Mouse (Mus musculus) cerebellum, adult 9-11 months (tissue): ENCODE measurements around the gene Cers2.
"Not testable (repeated sequence)": the region's sequence is repeated elsewhere in the genome, so short reads cannot be mapped to it uniquely, and the experiment has no call there.

ENCODE experiments used
- DNase-seq: peaks from one replicate; pipeline ENCODE4 v3.0.0; 2022

The Cers2 gene

DNA sequence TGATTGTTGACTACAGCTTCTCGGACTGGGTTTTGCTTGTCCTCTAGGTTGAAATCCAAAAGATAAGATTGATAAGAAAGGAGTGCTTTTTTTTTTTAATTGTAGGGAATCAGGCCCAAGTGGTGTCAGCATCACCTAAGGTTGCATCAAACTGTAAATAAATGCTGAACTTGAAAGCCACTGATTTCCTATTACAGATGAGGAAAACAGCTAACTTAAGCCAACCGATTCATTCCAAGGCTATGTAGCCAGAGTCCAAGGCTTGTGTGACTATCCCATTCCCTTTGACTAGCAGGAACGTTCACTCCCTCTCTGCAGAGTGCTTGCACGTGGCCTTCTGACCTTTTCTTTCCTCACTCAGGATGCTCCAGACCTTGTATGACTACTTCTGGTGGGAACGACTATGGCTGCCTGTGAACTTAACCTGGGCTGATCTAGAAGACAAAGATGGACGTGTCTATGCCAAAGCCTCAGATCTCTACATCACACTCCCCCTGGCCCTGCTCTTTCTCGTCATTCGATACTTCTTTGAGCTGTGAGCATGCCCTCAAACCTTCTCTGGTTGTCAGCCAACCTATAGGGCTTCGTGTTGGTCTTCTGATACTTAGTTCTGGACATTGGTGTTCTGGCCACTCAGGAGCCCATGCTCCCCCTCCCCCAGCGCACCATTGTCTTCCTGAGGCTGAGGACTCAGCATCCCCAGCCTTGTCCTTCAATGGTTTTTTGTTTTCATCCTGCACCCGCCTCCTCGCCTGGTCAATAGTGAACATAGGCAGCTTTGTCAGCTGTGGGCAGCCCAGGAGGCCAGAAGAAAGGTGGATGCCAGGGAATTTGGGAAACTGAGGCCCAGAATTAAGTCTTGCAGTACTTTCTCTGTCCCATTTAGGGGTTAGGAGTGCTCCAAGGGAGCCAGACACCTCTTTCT is 5.4 kb downstream of the Cers2 start:
- DNase-seq: no peak

DNA sequence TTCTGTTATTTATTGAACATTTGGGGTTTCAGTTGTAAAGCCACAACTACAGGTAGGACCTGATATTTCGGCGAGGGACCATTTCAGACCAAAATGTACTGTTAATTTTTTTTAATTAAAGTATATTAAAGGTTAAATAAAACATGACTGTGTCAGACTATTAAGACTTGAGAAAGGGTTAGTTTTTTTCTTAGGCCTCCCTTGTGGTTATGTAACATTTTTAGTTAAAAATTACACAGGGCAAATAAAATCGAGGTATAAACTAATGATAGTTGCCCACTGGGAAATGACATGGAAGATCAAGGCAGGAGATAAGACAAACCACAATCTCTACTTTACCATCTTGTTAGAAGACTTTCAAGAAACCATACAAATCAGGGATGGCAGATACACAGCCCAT is 8.8 kb downstream of the Cers2 start:
- DNase-seq: no peak

DNA sequence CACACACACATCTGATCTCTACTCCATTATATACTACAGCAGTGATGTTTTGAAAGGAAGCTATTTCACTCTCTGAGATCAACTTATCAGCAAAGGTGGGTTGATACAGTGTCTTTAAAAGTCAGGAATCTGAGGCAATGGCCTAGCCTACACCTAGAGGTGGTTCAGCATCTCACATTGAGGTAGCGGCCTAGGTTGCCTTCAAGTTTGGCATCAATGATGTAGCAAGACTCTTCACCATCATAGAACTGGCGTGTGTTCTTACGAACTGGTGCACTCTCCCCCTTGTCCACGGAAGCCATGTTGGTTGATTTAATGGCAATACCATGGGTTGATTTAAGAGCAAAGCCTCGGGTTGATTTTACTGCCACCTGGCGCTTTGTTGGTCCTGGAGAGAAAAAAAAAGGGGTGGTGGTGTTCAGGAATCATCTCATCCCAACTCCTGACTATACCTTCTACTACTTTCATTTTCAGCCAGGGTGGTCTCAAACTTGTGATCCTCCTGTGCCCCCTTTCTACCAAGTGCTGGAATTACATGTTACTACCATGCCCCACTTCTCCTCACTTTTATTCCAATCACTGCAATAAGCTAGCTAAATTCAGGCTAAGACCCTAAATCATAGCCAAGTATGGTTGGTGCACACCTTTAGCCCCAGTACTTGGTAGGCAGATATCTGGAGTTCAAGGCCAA is 10.0 kb downstream of the Cers2 start:
- DNase-seq: no peak

DNA sequence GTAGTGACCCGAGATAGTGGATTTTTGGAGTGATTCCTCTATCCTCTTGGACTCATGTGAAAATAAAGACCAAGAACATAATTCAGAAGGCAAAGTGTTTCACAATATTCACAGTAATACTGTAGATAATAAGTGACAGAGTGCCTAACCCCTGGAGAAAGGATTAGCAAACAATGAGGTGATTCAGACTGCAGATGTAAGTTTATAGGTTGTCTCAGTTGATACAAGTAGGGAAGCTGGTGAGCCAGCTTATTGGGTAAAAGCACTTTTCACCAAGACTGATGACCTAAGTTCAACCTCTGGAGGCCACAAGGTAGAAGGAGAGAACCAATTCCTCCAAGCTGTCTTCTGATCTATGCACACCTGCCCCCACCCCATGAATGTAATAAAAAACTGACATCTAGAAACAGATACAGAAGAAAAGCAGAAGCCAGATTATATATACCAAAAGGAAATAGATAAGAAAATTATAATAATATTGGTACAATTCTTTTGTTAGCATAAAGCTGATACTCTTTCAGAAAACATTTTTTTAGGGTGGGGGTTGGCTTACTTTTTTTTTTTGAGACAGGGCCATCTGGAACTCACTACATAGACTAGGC is 14.3 kb downstream of the Cers2 start:
- no peak for DNase-seq

DNA sequence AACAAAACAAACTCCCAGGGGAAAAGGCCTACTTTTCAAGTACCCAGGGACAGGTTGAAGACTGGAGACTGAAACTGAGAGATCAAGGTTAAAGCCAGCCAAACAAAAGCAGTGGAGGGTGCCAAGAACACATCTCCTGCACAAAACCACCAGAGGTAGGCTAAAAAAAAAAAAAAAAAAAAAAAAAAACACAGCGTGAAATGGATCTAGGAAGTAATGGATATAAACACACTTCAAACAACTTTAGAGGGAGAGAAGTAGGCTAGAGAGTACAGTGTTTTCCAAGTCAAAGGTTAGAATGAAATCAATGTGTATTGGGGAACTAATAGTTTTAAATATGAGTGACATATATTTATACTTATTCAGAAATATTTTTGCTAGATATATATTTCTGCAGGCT is 16.9 kb downstream of the Cers2 start:
- DNase-seq: no peak

DNA sequence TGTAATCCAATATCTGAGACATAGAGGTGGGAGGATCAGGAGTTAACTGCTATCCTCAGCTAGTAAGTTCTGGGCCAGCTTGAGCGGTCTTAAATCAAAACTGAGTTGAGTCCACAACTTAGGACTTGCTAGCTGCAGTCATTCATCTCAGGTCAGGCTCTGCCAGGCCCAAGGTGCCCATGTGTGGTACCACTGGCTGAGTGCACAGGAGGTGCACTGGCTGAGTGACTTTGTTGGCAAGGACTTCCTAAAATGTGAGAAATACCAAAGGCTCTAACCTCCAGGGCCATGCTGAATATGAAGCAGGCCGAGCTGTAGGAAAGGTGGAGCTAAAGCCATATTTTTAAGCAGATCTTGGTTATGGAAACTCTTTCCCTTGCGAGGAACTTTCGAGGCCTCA is 22.8 kb downstream of the Cers2 start:
- no peak for DNase-seq

DNA sequence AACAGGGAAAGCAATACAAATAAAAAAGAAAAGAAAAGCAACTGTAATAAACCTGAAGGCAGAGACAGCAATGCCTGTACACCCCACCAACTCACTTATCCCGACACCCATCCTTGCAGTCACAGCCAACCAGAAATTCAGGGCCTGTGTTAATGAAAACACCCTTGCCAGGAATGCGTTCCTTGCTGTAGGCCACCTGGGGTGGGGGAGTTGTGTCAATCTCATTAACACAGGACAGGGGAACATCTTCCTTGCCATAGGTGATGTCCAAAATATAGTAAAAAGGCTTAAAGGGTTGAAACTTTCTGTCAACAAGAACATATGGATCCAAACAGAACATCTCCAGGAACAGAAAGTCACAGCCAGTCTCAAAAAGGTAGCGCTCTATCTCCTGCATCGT is 23.7 kb downstream of the Cers2 start:
- no peak for DNase-seq

DNA sequence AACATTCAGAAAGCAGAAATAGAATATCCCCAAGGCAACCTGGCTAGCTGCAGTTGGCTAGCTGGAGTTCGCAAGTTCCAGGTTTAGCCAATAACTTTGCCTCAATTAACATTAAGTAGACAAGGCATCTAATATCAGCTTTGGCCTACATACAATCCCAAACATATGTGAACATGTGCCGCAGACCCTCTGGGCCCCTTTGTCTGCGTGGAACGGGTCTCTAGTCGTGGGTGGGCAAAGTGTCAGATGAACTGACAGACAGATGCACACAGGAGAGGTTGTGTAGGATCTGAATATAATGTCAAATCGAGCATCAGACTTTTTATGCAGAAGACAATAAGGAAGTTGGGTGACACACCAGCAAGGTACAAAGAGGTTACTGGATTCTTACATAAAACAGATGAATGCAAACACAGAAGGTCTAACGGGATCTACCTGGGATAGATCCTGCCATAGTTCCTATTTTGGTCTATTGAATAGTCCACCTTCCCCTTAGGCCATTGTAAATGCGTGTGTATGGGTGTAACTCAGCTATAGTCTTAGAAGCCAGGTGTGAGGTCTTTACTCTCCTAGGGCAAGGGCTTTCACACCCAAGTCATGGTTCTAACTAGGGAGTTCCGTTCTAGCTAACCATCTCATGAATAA is 28.9 kb downstream of the Cers2 start:
- not testable (repeated sequence) for DNase-seq

DNA sequence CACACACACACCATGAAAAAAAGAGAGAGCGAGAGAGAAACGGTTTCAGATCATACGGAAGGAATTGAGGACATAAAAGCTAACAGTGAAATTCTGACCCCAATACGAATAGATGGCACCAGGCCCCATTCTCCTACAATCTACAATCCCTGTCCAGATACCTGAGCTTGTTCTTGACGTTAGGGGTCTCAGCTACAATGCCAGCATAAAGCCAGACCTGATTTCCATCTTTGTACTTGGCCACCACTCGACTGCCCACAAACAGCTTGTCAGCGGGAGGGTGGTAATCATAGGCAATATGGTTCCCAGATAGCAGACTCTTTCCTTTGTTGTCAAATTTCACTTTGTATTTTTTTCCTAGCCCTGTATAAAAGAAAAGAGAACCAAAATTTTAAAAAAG is 31.9 kb downstream of the Cers2 start:
- DNase-seq: no peak

DNA sequence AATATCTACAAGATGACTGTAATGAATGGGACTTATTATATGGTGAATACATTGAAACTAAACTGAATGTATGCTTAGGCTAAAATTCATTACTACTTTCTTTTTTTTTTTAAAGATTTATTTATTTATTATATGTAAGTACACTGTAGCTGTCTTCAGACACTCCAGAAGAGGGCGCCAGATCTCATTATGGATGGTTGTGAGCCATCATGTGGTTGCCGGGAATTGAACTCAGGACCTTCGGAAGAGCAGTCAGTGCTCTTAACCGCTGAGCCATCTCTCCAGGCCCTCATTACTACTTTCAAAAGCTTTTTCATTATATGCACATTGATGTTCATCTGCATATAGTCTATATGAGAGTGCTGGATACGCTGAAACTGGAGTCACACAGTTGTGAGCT is 33.8 kb downstream of the Cers2 start:
- DNase-seq: not testable (repeated sequence)

DNA sequence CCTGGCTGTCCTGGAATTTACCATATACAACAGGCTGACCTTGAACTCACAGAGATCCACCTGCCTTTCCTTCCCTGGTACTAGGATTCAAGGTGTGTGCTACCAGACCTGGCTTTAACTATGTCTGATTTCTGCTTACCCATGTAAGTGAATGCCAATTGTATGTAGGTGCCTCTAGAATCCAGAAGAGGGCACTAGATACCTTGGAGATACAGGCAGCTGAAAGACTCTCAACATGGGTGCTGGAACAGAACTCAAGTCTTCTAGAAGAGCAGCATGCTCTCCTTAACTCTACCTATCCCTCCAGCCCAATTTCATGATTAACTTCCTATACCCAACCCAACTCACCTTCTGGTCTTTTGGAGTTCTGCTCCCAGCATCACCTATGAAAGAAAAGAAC is 34.9 kb downstream of the Cers2 start:
- DNase-seq: peak; percentile 14

DNA sequence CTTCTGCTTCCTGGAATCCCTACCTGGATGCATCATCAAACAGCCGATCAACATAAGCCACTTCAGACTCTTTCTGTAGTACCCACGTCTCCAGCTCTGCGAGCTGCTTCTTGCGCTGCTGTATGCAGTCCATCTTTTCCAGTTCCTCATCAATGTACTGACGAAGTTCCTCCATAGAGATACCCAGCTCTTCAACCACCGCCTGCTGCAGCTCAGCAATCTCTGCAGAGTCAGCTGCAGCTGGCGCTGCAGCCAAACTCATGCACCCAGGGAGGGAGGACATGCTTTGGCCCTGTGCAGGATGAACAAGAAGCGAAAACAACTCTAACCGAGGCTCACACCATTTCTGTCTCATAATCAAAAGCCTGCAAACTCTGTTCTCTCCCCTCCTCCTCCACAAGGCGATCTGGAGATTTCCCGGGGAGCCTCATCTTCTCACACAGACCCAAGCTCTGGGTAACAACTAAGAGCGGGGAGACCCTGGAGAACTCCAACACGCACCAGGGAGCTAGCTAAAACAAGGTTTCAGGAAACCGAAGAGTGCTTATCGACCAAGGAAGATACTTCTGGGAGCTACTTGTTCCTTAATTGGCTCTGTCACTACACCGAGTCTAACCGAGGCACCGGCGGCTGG is 41.4 kb downstream of the Cers2 start:
- DNase-seq: not testable (repeated sequence)

DNA sequence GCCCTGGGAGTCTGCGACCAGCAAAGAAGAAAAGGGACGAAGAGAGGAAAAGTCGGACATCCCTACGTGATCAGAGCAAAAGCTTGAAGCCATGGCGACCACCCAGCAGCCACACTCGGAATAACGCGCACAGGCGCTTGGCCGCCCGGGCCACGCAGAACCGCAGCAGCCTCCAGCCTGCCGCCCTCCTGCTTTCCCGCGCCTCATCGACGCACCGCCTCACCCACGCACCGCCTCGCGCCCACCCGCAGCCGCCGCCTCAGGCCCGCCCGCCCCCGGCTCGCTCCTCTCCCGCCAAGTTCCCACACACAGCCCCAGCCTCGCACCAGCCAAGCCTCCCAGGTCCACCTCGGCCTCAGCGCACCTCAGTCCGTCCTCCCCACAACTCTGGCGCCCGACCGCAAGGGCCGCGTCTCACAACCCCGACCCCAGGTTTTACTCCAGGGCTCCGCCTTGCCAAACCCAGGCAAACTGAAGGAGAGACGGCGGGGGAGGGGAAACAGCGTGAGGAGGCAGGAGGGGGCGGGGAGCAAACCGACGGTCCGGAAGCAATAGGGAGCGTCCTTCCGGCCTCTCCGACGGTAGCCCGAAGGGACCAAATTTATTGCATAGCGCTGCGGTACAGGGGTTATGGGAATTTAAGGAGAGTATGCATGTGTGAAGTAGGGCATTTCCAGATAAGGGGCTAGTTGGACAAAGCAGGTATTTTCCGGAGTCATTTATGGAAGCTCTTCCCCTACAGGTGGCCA is 42.3 kb downstream of the Cers2 start, which contains the start of gene Setdb1:
Setdb1 (minus strand) TSS at position 502 of the 749 bp plus-strand sequence.
- peak; percentile 93 for DNase-seq

DNA sequence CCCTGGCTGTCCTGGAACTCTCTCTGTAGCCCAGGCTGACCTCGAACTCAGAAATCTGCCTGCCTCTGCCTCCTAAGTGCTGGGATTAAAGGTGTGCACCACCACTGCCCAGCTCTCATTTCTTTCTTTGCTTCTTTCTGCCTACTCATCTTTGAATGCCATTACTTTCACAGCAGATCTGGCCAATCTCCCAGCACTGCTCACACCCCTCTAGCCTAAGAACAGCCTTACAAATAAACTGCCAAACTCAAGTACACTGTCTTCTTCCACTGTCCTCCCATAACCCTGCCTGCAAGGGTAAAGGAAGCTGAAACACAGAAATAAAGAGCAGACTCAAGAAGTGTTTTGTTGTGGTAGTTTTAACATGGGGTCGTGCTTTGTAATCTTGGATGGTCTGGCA is 43.2 kb downstream of the Cers2 start:
- DNase-seq: peak; percentile 12

DNA sequence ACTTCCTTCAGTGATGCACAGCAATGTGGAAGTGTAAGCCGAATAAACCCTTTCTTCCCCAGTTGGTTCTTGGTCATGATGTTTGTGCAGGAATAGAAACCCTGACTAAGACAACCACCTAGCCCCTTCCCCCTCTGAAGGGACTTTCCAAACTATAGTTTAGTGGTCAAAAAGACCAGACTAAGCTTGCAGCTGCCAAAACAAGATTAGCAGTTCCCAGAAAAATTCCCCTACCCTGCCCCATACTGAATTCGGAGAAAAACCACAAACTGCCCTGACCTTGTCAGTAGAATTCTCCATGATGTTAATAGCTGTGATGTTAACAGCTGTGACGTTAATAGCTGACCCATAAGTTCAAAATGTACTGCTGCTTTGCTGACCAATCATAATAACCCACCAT is 45.7 kb downstream of the Cers2 start:
- not testable (repeated sequence) for DNase-seq

DNA sequence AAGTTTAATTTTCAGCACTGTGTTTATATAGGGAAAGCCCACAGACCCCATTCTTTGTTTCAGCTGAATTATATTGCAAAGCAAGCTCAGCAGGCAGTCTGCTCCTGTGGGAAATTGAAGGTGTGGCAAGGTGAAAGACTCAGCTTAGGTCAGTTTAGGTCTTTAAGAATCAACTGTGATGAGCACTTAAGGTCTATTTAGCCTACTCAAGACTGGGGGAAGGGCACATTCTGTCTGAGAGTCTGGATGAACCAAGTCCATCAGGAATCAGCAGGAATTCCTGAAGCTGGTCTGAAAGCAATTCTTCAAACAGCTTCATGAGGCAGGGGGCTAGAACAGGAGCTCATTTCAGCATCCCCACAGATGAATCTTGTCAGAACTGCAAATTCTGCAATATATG is 55.5 kb downstream of the Cers2 start:
- no peak for DNase-seq
